Mouse (Mus musculus) cortical plate, adult 2 months (tissue): ENCODE measurements around the gene Olfr463.

Source experiments
- CTCF ChIP-seq: fragments of 200-500 bp; IDR thresholded peaks from 2 replicates; pipeline ENCODE4 v1.5.1; 2011; ENCODE audit warnings: mild to moderate bottlenecking, control low read depth, low read length; ENCODE audit not compliant: insufficient read depth; ENCODE audit errors: extremely low read depth
- POLR2A ChIP-seq: fragments of 200-500 bp; IDR thresholded peaks from 2 replicates; pipeline ENCODE4 v1.6.1; 2011; ENCODE audit warnings: mild to moderate bottlenecking, low read length, control low read depth; ENCODE audit not compliant: insufficient read depth; ENCODE audit errors: extremely low read depth

DNA sequence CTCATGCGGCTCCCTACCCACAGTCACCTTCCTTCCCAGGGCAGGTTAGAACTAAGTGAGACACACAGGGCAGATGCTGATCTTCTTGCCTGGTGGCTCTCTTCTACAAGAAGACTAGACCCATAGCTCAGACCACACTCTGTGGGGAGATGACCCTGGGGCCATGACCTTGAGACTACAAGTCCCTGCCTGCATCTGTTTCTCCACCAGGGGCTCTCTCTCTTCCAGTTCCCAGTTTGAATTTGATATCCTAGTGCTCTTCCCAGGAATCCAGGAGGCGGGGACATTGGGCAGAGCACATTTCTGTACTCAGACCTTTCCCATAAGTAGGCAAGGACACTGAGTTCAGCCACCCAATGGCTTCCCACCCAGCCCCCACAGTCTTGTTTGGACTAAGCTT is 27.1 kb downstream of the Olfr463 start:
- TF ChIP-seq CTCF (no peak), POLR2A (no peak)
